Mouse (Mus musculus) stomach, postnatal 0 days (tissue): ENCODE measurements at regions not wholly inside any gene's neighbourhood (a gene's known extent, or its start where the extent isn't known, plus 50 kb on each side); places are given as distances from the start of the nearest gene placed in this dataset.

Experiments used
- CTCF ChIP-seq: IDR thresholded peaks from 2 replicates; pipeline ENCODE4 v1.5.1; 2016; ENCODE audit warnings: antibody characterized with exemption, low read depth, mild to moderate bottlenecking, moderate library complexity
- EP300 ChIP-seq: optimal IDR thresholded peaks from 2 replicates; pipeline ENCODE3; 2016; ENCODE audit warnings: antibody characterized with exemption

DNA sequence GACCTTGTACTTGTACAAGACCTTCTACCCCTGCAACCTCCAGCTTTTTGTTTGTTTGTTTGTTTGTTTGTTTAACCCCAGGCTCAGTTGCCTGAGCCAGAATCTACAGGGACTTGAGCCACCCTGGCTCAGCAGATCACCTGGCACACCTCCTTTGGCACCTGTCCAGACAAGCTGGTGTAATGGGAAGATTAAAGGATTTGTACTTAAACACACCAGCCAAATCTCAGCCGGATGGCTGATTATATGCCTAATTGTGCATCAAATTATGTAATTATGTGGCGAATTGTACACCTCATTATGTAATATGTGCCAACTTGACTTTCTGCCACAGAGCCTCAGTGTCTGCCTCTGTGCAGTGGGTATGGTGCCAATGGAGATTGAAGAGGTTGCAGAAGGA is 133.2 kb downstream of the Plekhb2 start:
- TF ChIP-seq CTCF (no peak), EP300 (no peak)
